Comparison of ENCODE assay signal across 12 mouse cellular contexts in genomic region chr17:27718250-27718649, GRCm38 (mm10). TPM values are rescaled to one million over a fixed set of nuclear protein-coding genes. Genes with fewer than 3 reads are reported as not detected.
DNase-seq lines count a peak whose midpoint lies in the region; ATAC-seq and TF ChIP-seq lines count a peak whose summit lies in the region.
"Had no signal": no experiment of that assay in that cellular context is flagged by ENCODE, and none has a peak within 500 bp of the region (broad histone marks: within the 10 kb centered on the region; RNA-seq: fewer than 3 reads in every experiment).

No protein-coding gene starts in this region.

- H3K4me2 ChIP-seq in forebrain, embryonic 12.5 days: no peak overlapping the region
- no peak overlapping the region for H3K4me2 ChIP-seq in embryonic facial prominence, embryonic 13.5 days
- H3K4me2 ChIP-seq: heart, embryonic 11.5 days had no signal

- DNase-seq in forebrain, embryonic 10.5 days (ENCODE audit: extremely low spot score, low spot score): no peak
- no peak for DNase-seq in left cerebral cortex, adult 2 months (ENCODE audit: extremely low spot score in 1 of 2, low spot score in 2 of 2)
- DNase-seq in left cerebral cortex, adult 11 months (ENCODE audit: low spot score): no peak
- peak; percentile 21 to 28 for DNase-seq in B cell, adult 2 months
- DNase-seq in frontal cortex, postnatal 25 days (ENCODE audit: low spot score in 2 of 2): no peak
- DNase-seq: cerebellum, adult 11-12 months; kidney, adult 8-10 months had no signal

- TF ChIP-seq CTCF in left cerebral cortex, adult 2 months (IDR thresholded peaks at IDR 0.05): peak; percentile 50

- no peak overlapping the region for H3K9ac ChIP-seq in forebrain, embryonic 12.5 days
- H3K9ac ChIP-seq in embryonic facial prominence, embryonic 13.5 days: 0 out of 2 replicates have a peak overlapping the region, but pooled peaks have one; percentile 6

- ATAC-seq in forebrain, embryonic 12.5 days (ENCODE audit: low FRiP score): no peak
- ATAC-seq in embryonic facial prominence, embryonic 13.5 days (ENCODE audit: insufficient number of reproducible peaks, insufficient read depth, low FRiP score, low TSS enrichment, low read depth): no peak
- no peak for ATAC-seq in inflammation-experienced regulatory T-cells, adult 6 months

- H3K27me3 ChIP-seq in forebrain, embryonic 10.5 days (ENCODE audit: poor library complexity, severe bottlenecking): peaks cover 48% of the 10 kb centered on the region
- peaks cover 25% of the 10 kb centered on the region for H3K27me3 ChIP-seq in forebrain, embryonic 12.5 days
- H3K27me3 ChIP-seq in embryonic facial prominence, embryonic 13.5 days: peaks cover 11% of the 10 kb centered on the region; the same call in 1 of the 2 replicates

- H3K36me3 ChIP-seq in forebrain, embryonic 10.5 days (replicated peaks): no peaks in the 10 kb centered on the region
- no peaks in the 10 kb centered on the region for H3K36me3 ChIP-seq in forebrain, embryonic 12.5 days (replicated peaks)
- H3K36me3 ChIP-seq in embryonic facial prominence, embryonic 13.5 days: no peaks in the 10 kb centered on the region

- H3K27ac ChIP-seq in forebrain, embryonic 10.5 days: 0 out of 2 replicates have a peak overlapping the region, but pooled peaks have one; percentile 5
- H3K27ac ChIP-seq in forebrain, embryonic 12.5 days: no peak overlapping the region
- H3K27ac ChIP-seq in left cerebral cortex, adult 2 months: no peak overlapping the region
- H3K27ac ChIP-seq in embryonic facial prominence, embryonic 13.5 days: no peak overlapping the region

- no peaks in the 10 kb centered on the region for H3K9me3 ChIP-seq in forebrain, embryonic 10.5 days
- no peaks in the 10 kb centered on the region for H3K9me3 ChIP-seq in forebrain, embryonic 12.5 days
- H3K9me3 ChIP-seq in embryonic facial prominence, embryonic 13.5 days: no peaks in the 10 kb centered on the region

- 59% methylated on average over 5 of the region's 5 CpGs for WGBS in forebrain, embryonic 10.5 days
- WGBS in forebrain, embryonic 12.5 days: 62% methylated on average over 5 of the region's 5 CpGs
- WGBS in embryonic facial prominence, embryonic 13.5 days: 54% methylated on average over 5 of the region's 5 CpGs

- peaks cover 53% of the 10 kb centered on the region for H3K4me1 ChIP-seq in forebrain, embryonic 10.5 days
- H3K4me1 ChIP-seq in forebrain, embryonic 12.5 days: peaks cover 20% of the 10 kb centered on the region
- peaks cover 11% of the 10 kb centered on the region for H3K4me1 ChIP-seq in embryonic facial prominence, embryonic 13.5 days

- intact Hi-C loops in left cerebral cortex, adult 2 months (cut with DNase I): no loop called here

- H3K4me3 ChIP-seq in forebrain, embryonic 10.5 days: no peak overlapping the region
- no peak overlapping the region for H3K4me3 ChIP-seq in forebrain, embryonic 12.5 days (replicated peaks)
- H3K4me3 ChIP-seq in left cerebral cortex, adult 2 months: no peak overlapping the region
- no peak overlapping the region for H3K4me3 ChIP-seq in embryonic facial prominence, embryonic 13.5 days

RNA-seq across cellular contexts. Expression of gene Spdef, which starts 10.5 kb away (rescaled TPM):
- polyA plus RNA-seq in forebrain, embryonic 10.5 days (2016; fragmentation: Nextera tagmentation; extraction: Ambion mirVana): 0.31 TPM in 1 of 2 replicates, not detected in the other
- polyA plus RNA-seq in forebrain, embryonic 12.5 days (2016; fragmentation: Nextera tagmentation; extraction: Ambion mirVana): 0.37 TPM in 1 of 2 replicates, not detected in the other
- total RNA-seq in left cerebral cortex, adult 2 months (2021): under 1 TPM in 1 of 2 experiments, not detected in 1; 0.48 TPM
- 0.28 TPM in 1 of 2 replicates, not detected in the other for polyA plus RNA-seq in embryonic facial prominence, embryonic 13.5 days (2015; fragmentation: Nextera tagmentation; extraction: Ambion mirVana)
- polyA plus RNA-seq in inflammation-experienced regulatory T-cells, adult 6 months (2017; shearing (Covaris generic)): not detected
- total RNA-seq: megakaryocyte-erythroid progenitor cell, adult 5-6 weeks had no signal

Comparison
In these comparisons a context has a peak if more than half of its experiments do, and no peak if none do; other contexts are left out.
1. DNase-seq: peak in B cell, adult 2 months (2 of 2); none in forebrain, embryonic 10.5 days (single experiment), left cerebral cortex, adult 2 months (0 of 2), left cerebral cortex, adult 11 months (single experiment) and frontal cortex, postnatal 25 days (0 of 2).